Mouse (Mus musculus): Measurements from ENCODE around the gene Aloxe3.
A peak's percentile ranks its signal among the peaks of the same experiment; 100 is the strongest.

The Aloxe3 gene

GRCm38 (mm10) chr11:69109032-69109900, 16.4 kb upstream of the Aloxe3 start:
- DNase-seq (ENCODE audit: low spot score): no peak

GRCm38 (mm10) chr11:69110319-69111046, 15.2 kb upstream of the Aloxe3 start:
- peak; percentile 96 for DNase-seq (ENCODE audit: low spot score)

GRCm38 (mm10) chr11:69111051-69111810, 14.5 kb upstream of the Aloxe3 start:
- DNase-seq (ENCODE audit: low spot score): peak; percentile 42

- no peak for DNase-seq (ENCODE audit: low spot score)
Measured at GRCm38 (mm10) chr11:69111865-69112264, 13.8 kb upstream of the Aloxe3 start.

- no peak for DNase-seq (ENCODE audit: low spot score)
Measured at GRCm38 (mm10) chr11:69114018-69114417, 11.7 kb upstream of the Aloxe3 start.

- DNase-seq (ENCODE audit: low spot score): no peak
Measured at GRCm38 (mm10) chr11:69114621-69115020, 11.1 kb upstream of the Aloxe3 start.

- DNase-seq (ENCODE audit: low spot score): no peak
Measured at GRCm38 (mm10) chr11:69116843-69117242, 8.9 kb upstream of the Aloxe3 start.

GRCm38 (mm10) chr11:69117737-69118695, 7.7 kb upstream of the Aloxe3 start:
- DNase-seq (ENCODE audit: low spot score): peak; percentile 73

- DNase-seq (ENCODE audit: low spot score): peak; percentile 89
Measured at GRCm38 (mm10) chr11:69118765-69119164, 6.9 kb upstream of the Aloxe3 start.

- no peak for DNase-seq (ENCODE audit: low spot score)
Measured at GRCm38 (mm10) chr11:69119446-69120155, 6.1 kb upstream of the Aloxe3 start.

- peak; percentile 68 for DNase-seq (ENCODE audit: low spot score)
Measured at GRCm38 (mm10) chr11:69120221-69121000, 5.3 kb upstream of the Aloxe3 start, which contains the start of gene Hes7. Gene Hes7, plus strand, starts transcription at chr11:69120404.

- peak; percentile 44 for DNase-seq (ENCODE audit: low spot score)
Measured at GRCm38 (mm10) chr11:69121001-69121740, 4.5 kb upstream of the Aloxe3 start.

- peak; percentile 28 for DNase-seq (ENCODE audit: low spot score)
Measured at GRCm38 (mm10) chr11:69121741-69122335, 3.9 kb upstream of the Aloxe3 start.

GRCm38 (mm10) chr11:69122336-69122951, 3.3 kb upstream of the Aloxe3 start, which contains the start of gene 9130213A22Rik:
Gene 9130213A22Rik, minus strand, starts transcription at chr11:69122589.
- DNase-seq (ENCODE audit: low spot score): peak; percentile 94

- DNase-seq (ENCODE audit: low spot score): peak; percentile 90
Measured at GRCm38 (mm10) chr11:69123056-69123692, 2.5 kb upstream of the Aloxe3 start.

GRCm38 (mm10) chr11:69123693-69124497, 1.8 kb upstream of the Aloxe3 start:
- DNase-seq (ENCODE audit: low spot score): peak; percentile 94

- DNase-seq (ENCODE audit: low spot score): peak; percentile 79
Measured at GRCm38 (mm10) chr11:69124498-69124847, 1.2 kb upstream of the Aloxe3 start.

Measured in embryo, embryonic 10 days (tissue).